Mouse (Mus musculus) granulocyte monocyte progenitor cell, adult 5-6 weeks (primary cell): ENCODE data around the gene Hacd4. TPM values are rescaled to one million over a fixed set of nuclear protein-coding genes. Genes with fewer than 3 reads are reported as not detected.

Experiments used
- ATAC-seq: replicated peaks from 2 replicates; pipeline ENCODE4 v1.8.0; 2016; ENCODE audit warnings: mild to moderate bottlenecking, moderate TSS enrichment, inconsistent platforms; ENCODE audit not compliant: poor library complexity, severe bottlenecking
- total RNA-seq, 2 experiments: library from RNA; stranded (forward) in 1 of 2; stranded (reverse) in 1 of 2; fragments of 200-712, 200-1000 nt in 1 of 2; fragments of >200 nt in 1 of 2; fragmentation: Nextera tagmentation in 1 of 2; gene quantifications; 2 replicates each; pipeline ENCODE4 v1.2.3; 2014 to 2017

Hacd4 gene
- total RNA-seq, 2 experiments from 2014 or later = 2.8 to 4.9 TPM

- no peak for ATAC-seq
Observed at GRCm38 (mm10) chr4:88357431-88357830, 81.3 kb downstream of the Hacd4 start.

- ATAC-seq = peak; percentile 71
Observed at GRCm38 (mm10) chr4:88356652-88357051, 82.1 kb downstream of the Hacd4 start.

DNA sequence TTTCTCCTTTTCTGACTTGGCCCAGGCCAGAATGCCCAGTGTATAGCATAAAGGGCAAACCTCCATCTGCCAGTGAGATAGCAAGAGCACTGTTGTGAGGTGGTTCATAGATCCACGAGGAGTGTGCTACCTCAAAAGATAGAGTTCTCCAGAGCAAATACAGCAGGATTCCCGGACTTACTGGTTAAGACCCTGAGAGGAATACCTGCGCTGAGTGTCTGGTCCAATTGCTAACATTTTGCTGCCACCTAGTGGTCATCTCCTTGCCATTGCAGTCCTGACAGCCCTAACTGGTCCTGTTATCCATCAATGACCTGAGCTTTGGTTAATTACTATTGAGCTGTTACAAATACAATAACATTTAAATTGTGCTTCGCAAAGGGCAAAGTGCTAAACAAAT lies 87.8 kb downstream of the Hacd4 start:
- peak; percentile 88 for ATAC-seq

Other genes with a start within 250 kb of the Hacd4 start
- not detected in 2 replicates for gene Ifnb1, start 83.8 kb upstream of the Hacd4 start, total RNA-seq (2014; fragmentation: Nextera tagmentation)
- not detected in 2 replicates for gene Ifnb1, start 83.8 kb upstream of the Hacd4 start, total RNA-seq (2017)
- gene Ifna15, start 119.3 kb upstream of the Hacd4 start, total RNA-seq (2014; fragmentation: Nextera tagmentation) = not detected in 2 replicates
- gene Ifna15, start 119.3 kb upstream of the Hacd4 start, total RNA-seq (2017) = not detected in 2 replicates
- gene Ifna14, start 132.9 kb upstream of the Hacd4 start, total RNA-seq (2014; fragmentation: Nextera tagmentation) = not detected in 2 replicates
- gene Ifna14, start 132.9 kb upstream of the Hacd4 start, total RNA-seq (2017) = not detected in 2 replicates
- not detected in 2 replicates for gene Ifna9, start 153.5 kb upstream of the Hacd4 start, total RNA-seq (2014; fragmentation: Nextera tagmentation)
- not detected in 2 replicates for gene Ifna9, start 153.5 kb upstream of the Hacd4 start, total RNA-seq (2017)
- not detected in 2 replicates for gene Ifna12, start 164.4 kb upstream of the Hacd4 start, total RNA-seq (2014; fragmentation: Nextera tagmentation)
- gene Ifna12, start 164.4 kb upstream of the Hacd4 start, total RNA-seq (2017) = not detected in 2 replicates
- gene C87499, start 195.5 kb upstream of the Hacd4 start, total RNA-seq (2014; fragmentation: Nextera tagmentation) = not detected in 2 replicates
- gene C87499, start 195.5 kb upstream of the Hacd4 start, total RNA-seq (2017) = not detected in 2 replicates
- not detected in 2 replicates for gene Ifna13, start 205.5 kb upstream of the Hacd4 start, total RNA-seq (2014; fragmentation: Nextera tagmentation)
- gene Ifna13, start 205.5 kb upstream of the Hacd4 start, total RNA-seq (2017) = not detected in 2 replicates
- not detected in 2 replicates for gene Ifna16, start 238.0 kb upstream of the Hacd4 start, total RNA-seq (2014; fragmentation: Nextera tagmentation)
- not detected in 2 replicates for gene Ifna16, start 238.0 kb upstream of the Hacd4 start, total RNA-seq (2017)
- not detected in 2 replicates for gene Ifna2, start 245.0 kb upstream of the Hacd4 start, total RNA-seq (2014; fragmentation: Nextera tagmentation)
- gene Ifna2, start 245.0 kb upstream of the Hacd4 start, total RNA-seq (2017) = not detected in 2 replicates